Mouse (Mus musculus) kidney, postnatal 4 days (tissue): ENCODE results near the gene Mxi1.

Source experiments
- DNase-seq, 2 experiments: peaks; one replicate each; pipeline ENCODE4 v3.0.0; 2021; ENCODE audit warnings: mixed read lengths in 2 of 2

Gene Mxi1

GRCm38 (mm10) chr19:53402741-53403432 is 92.6 kb downstream of the Mxi1 start:
- DNase-seq: no peak

- DNase-seq: no peak
Observed at GRCm38 (mm10) chr19:53404219-53404836, 94.0 kb downstream of the Mxi1 start.

- DNase-seq: no peak
Observed at GRCm38 (mm10) chr19:53404837-53405356, 94.6 kb downstream of the Mxi1 start.

- DNase-seq: no peak
Observed at GRCm38 (mm10) chr19:53405810-53406209, 95.5 kb downstream of the Mxi1 start.

- no peak for DNase-seq
Observed at GRCm38 (mm10) chr19:53407350-53407749, 97.0 kb downstream of the Mxi1 start.

GRCm38 (mm10) chr19:53408398-53408797 is 98.1 kb downstream of the Mxi1 start:
- no peak for DNase-seq

- peak in 1 of 2 experiments; percentile 51 for DNase-seq
Observed at GRCm38 (mm10) chr19:53409663-53410307, 99.5 kb downstream of the Mxi1 start.

- DNase-seq: peak in 1 of 2 experiments; percentile 42
Observed at GRCm38 (mm10) chr19:53412149-53412848, 102.0 kb downstream of the Mxi1 start.

- peak in 1 of 2 experiments; percentile 41 for DNase-seq
Observed at GRCm38 (mm10) chr19:53413617-53414380, 103.5 kb downstream of the Mxi1 start.

GRCm38 (mm10) chr19:53414650-53415049 is 104.3 kb downstream of the Mxi1 start:
- DNase-seq: no peak

GRCm38 (mm10) chr19:53415198-53415597 is 104.9 kb downstream of the Mxi1 start:
- DNase-seq: no peak

- peak; percentile 73 to 79 for DNase-seq
Observed at GRCm38 (mm10) chr19:53419834-53420233, 109.5 kb downstream of the Mxi1 start.

- peak; percentile 84 to 91 for DNase-seq
Observed at GRCm38 (mm10) chr19:53420924-53421582, 110.7 kb downstream of the Mxi1 start.

GRCm38 (mm10) chr19:53421583-53422188 is 111.4 kb downstream of the Mxi1 start:
- no peak for DNase-seq

GRCm38 (mm10) chr19:53422358-53423308 is 112.3 kb downstream of the Mxi1 start:
- no peak for DNase-seq

GRCm38 (mm10) chr19:53423341-53423753 is 113.0 kb downstream of the Mxi1 start:
- DNase-seq: no peak

GRCm38 (mm10) chr19:53423816-53424465 is 113.6 kb downstream of the Mxi1 start:
- DNase-seq: no peak

- DNase-seq: peak; percentile 67 to 77
Observed at GRCm38 (mm10) chr19:53424629-53425028, 114.3 kb downstream of the Mxi1 start.
